Mouse (Mus musculus): ENCODE data around the gene Dlgap1. TPM values are rescaled to one million over a fixed set of nuclear protein-coding genes. Genes with fewer than 3 reads are reported as not detected.

Dlgap1 gene
- total and polyA plus RNA-seq, 3 experiments: 0.39 to 1.6 (median 0.52) TPM

DNA sequence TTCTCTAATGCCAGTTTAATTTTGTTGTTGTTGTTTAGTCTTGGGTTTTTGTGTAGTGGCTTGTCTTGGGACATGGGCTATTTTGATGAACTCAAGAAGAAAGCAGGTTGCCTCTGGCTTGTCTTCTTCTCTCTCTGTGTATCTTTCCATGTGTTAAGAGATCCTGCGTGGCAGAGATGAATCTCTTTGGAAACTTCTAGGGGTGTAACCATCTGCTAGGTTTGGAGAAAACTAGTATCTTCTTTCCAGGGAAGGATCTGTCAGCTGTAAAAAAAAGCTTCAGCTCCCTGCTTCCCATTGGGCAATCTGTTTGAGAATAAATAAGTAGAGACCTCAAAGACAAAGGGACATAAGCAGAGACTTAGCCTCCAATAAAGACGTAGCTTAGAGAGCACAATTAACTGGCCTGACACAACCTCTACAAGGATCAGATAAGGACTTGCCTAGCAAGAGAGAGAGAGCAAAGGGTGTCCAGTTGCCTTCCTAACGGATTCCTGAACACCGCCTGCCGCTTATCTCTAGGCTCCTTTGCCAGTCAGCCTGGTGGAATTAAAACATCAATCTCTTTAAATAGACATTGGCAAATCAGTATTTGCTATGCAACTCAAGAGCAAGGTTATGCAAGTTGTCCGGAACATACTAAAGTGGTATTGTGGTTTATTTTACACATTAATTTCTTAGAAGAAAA is 13.5 kb downstream of the Dlgap1 start:
- TF ChIP-seq EP300 (IDR thresholded peaks at IDR 0.05; ENCODE audit: insufficient read depth, low read depth, low read length) (no peak), POLR2A (IDR thresholded peaks at IDR 0.05; ENCODE audit: insufficient read depth, low read depth, low read length) (no peak), CTCF (IDR thresholded peaks at IDR 0.05) (no peak)
- no peak for DNase-seq
- Histone ChIP-seq H3K9ac (ENCODE audit: low read depth, low read length) (no peak overlapping the region), H3K36me3 (ENCODE audit: control insufficient read depth, insufficient read depth, low read length) (no peaks in the 10 kb centered on the region), H3K79me2 (replicated peaks; ENCODE audit: control insufficient read depth, insufficient read depth, low read length) (no peaks in the 10 kb centered on the region), H3K4me3 (no peak overlapping the region), H3K4me1 (ENCODE audit: control insufficient read depth, insufficient read depth, low read length) (no peaks in the 10 kb centered on the region), H3K27ac (no peak overlapping the region), H3K27me3 (ENCODE audit: control insufficient read depth, insufficient read depth, low read length) (no peaks in the 10 kb centered on the region)
- WGBS: 44% methylated on average over 6 of the region's 6 CpGs
- intact Hi-C loops (cut with DNase I): no loop called here

GRCm38 (mm10) chr17:69996406-69996805 is 27.5 kb downstream of the Dlgap1 start:
- Histone ChIP-seq H3K27ac (no peak overlapping the region), H3K4me1 (ENCODE audit: control insufficient read depth, insufficient read depth, low read length) (no peaks in the 10 kb centered on the region), H3K4me3 (no peak overlapping the region), H3K27me3 (ENCODE audit: control insufficient read depth, insufficient read depth, low read length) (no peaks in the 10 kb centered on the region), H3K79me2 (replicated peaks; ENCODE audit: control insufficient read depth, insufficient read depth, low read length) (no peaks in the 10 kb centered on the region), H3K36me3 (ENCODE audit: control insufficient read depth, insufficient read depth, low read length) (no peaks in the 10 kb centered on the region), H3K9ac (ENCODE audit: low read depth, low read length) (no peak overlapping the region)
- no peak for TF ChIP-seq POLR2A (IDR thresholded peaks at IDR 0.05; ENCODE audit: insufficient read depth, low read depth, low read length)
- TF ChIP-seq CTCF (IDR thresholded peaks at IDR 0.05): no peak
- TF ChIP-seq EP300 (IDR thresholded peaks at IDR 0.05; ENCODE audit: insufficient read depth, low read depth, low read length): no peak
- WGBS: 66% methylated on average over 2 of the region's 2 CpGs
- no peak for DNase-seq
- intact Hi-C loops (cut with DNase I): no loop called here

- Histone ChIP-seq H3K4me3 (no peak overlapping the region), H3K4me1 (ENCODE audit: control insufficient read depth, insufficient read depth, low read length) (no peaks in the 10 kb centered on the region), H3K27ac (no peak overlapping the region), H3K27me3 (ENCODE audit: control insufficient read depth, insufficient read depth, low read length) (no peaks in the 10 kb centered on the region), H3K36me3 (ENCODE audit: control insufficient read depth, insufficient read depth, low read length) (no peaks in the 10 kb centered on the region), H3K9ac (ENCODE audit: low read depth, low read length) (no peak overlapping the region), H3K79me2 (replicated peaks; ENCODE audit: control insufficient read depth, insufficient read depth, low read length) (no peaks in the 10 kb centered on the region)
- DNase-seq: no peak
- intact Hi-C loops (cut with DNase I): no loop called here
- no peak for TF ChIP-seq POLR2A (IDR thresholded peaks at IDR 0.05; ENCODE audit: insufficient read depth, low read depth, low read length)
- TF ChIP-seq CTCF (IDR thresholded peaks at IDR 0.05): no peak
- no peak for TF ChIP-seq EP300 (IDR thresholded peaks at IDR 0.05; ENCODE audit: insufficient read depth, low read depth, low read length)
- WGBS: 80% methylated on average over 3 of the region's 3 CpGs
These were observed 33.2 kb downstream of the Dlgap1 start for GRCm38 (mm10) chr17:70002026-70002425.

- no peak for DNase-seq
- no peaks in the 10 kb centered on the region for H3K4me1 ChIP-seq (ENCODE audit: control insufficient read depth, insufficient read depth, low read length)
- intact Hi-C loops (cut with DNase I): no loop called here
- no peak overlapping the region for H3K4me3 ChIP-seq
- no peak overlapping the region for H3K27ac ChIP-seq
- H3K79me2 ChIP-seq (replicated peaks; ENCODE audit: control insufficient read depth, insufficient read depth, low read length): no peaks in the 10 kb centered on the region
- TF ChIP-seq CTCF (IDR thresholded peaks at IDR 0.05): no peak
- TF ChIP-seq POLR2A (IDR thresholded peaks at IDR 0.05; ENCODE audit: insufficient read depth, low read depth, low read length): no peak
- no peak for TF ChIP-seq EP300 (IDR thresholded peaks at IDR 0.05; ENCODE audit: insufficient read depth, low read depth, low read length)
- H3K36me3 ChIP-seq (ENCODE audit: control insufficient read depth, insufficient read depth, low read length): no peaks in the 10 kb centered on the region
- H3K9ac ChIP-seq (ENCODE audit: low read depth, low read length): no peak overlapping the region
- no peaks in the 10 kb centered on the region for H3K27me3 ChIP-seq (ENCODE audit: control insufficient read depth, insufficient read depth, low read length)
- 61% methylated on average over 6 of the region's 6 CpGs for WGBS
These were observed 35.8 kb downstream of the Dlgap1 start for GRCm38 (mm10) chr17:70004628-70005027.

GRCm38 (mm10) chr17:70007607-70008006 is 38.7 kb downstream of the Dlgap1 start:
- Histone ChIP-seq H3K27me3 (ENCODE audit: control insufficient read depth, insufficient read depth, low read length) (no peaks in the 10 kb centered on the region), H3K27ac (no peak overlapping the region), H3K9ac (ENCODE audit: low read depth, low read length) (no peak overlapping the region), H3K36me3 (ENCODE audit: control insufficient read depth, insufficient read depth, low read length) (no peaks in the 10 kb centered on the region), H3K4me1 (ENCODE audit: control insufficient read depth, insufficient read depth, low read length) (no peaks in the 10 kb centered on the region), H3K79me2 (replicated peaks; ENCODE audit: control insufficient read depth, insufficient read depth, low read length) (no peaks in the 10 kb centered on the region), H3K4me3 (no peak overlapping the region)
- intact Hi-C loops (cut with DNase I): no loop called here
- no peak for DNase-seq
- WGBS: 63% methylated on average over 5 of the region's 5 CpGs
- no peak for TF ChIP-seq EP300 (IDR thresholded peaks at IDR 0.05; ENCODE audit: insufficient read depth, low read depth, low read length)
- no peak for TF ChIP-seq CTCF (IDR thresholded peaks at IDR 0.05)
- no peak for TF ChIP-seq POLR2A (IDR thresholded peaks at IDR 0.05; ENCODE audit: insufficient read depth, low read depth, low read length)

DNA sequence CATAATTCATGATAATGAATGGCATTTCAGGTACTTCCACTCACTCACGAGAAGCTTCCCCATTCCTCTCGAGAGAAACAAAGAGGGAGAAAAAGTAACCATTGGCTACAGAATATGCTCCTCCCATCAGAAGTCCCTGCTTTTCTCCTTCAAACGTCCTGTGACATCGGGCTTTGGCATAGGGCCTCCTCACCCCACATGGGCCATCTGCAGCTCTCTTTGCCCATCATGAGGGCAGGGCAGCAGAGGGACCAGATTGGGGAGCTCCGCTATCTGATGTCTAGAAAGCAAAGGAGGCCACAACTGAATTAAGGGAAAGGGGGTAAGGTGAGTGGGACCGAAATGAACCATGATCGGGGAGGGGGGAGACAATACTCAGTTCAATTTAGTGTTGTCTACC is 47.6 kb downstream of the Dlgap1 start:
- H3K4me3 ChIP-seq: no peak overlapping the region
- H3K9ac ChIP-seq (ENCODE audit: low read depth, low read length): no peak overlapping the region
- no peak for DNase-seq
- H3K79me2 ChIP-seq (replicated peaks; ENCODE audit: control insufficient read depth, insufficient read depth, low read length): no peaks in the 10 kb centered on the region
- TF ChIP-seq POLR2A (IDR thresholded peaks at IDR 0.05; ENCODE audit: insufficient read depth, low read depth, low read length): no peak
- TF ChIP-seq CTCF (IDR thresholded peaks at IDR 0.05): no peak
- no peak for TF ChIP-seq EP300 (IDR thresholded peaks at IDR 0.05; ENCODE audit: insufficient read depth, low read depth, low read length)
- H3K36me3 ChIP-seq (ENCODE audit: control insufficient read depth, insufficient read depth, low read length): no peaks in the 10 kb centered on the region
- no peak overlapping the region for H3K27ac ChIP-seq
- intact Hi-C loops (cut with DNase I): no loop called here
- no peaks in the 10 kb centered on the region for H3K27me3 ChIP-seq (ENCODE audit: control insufficient read depth, insufficient read depth, low read length)
- 57% methylated on average over 7 of the region's 7 CpGs for WGBS
- no peaks in the 10 kb centered on the region for H3K4me1 ChIP-seq (ENCODE audit: control insufficient read depth, insufficient read depth, low read length)

Data from heart, adult 2 months (tissue).